Mouse (Mus musculus) C2C12 (cell line): ENCODE measurements at regions not wholly inside any gene's neighbourhood (a gene's known extent, or its start where the extent isn't known, plus 50 kb on each side); places are given as distances from the start of the nearest gene placed in this dataset.

Experiments used
- CEBPB ChIP-seq: IDR thresholded peaks from one replicate; pipeline ENCODE4 v1.6.1; 2011; ENCODE audit warnings: low read depth, mild to moderate bottlenecking, control low read depth, moderate library complexity
- CTCF ChIP-seq: IDR thresholded peaks from one replicate; pipeline ENCODE4 v1.5.1; 2011; ENCODE audit not compliant: control insufficient read depth, insufficient read depth, insufficient read length
- MAX ChIP-seq: IDR thresholded peaks from one replicate; pipeline ENCODE4 v1.6.1; 2011; ENCODE audit warnings: mild to moderate bottlenecking, control low read depth
- USF1 ChIP-seq: IDR thresholded peaks from one replicate; pipeline ENCODE4 v1.6.1; 2011; ENCODE audit warnings: low read depth, mild to moderate bottlenecking, control low read depth, moderate library complexity

DNA sequence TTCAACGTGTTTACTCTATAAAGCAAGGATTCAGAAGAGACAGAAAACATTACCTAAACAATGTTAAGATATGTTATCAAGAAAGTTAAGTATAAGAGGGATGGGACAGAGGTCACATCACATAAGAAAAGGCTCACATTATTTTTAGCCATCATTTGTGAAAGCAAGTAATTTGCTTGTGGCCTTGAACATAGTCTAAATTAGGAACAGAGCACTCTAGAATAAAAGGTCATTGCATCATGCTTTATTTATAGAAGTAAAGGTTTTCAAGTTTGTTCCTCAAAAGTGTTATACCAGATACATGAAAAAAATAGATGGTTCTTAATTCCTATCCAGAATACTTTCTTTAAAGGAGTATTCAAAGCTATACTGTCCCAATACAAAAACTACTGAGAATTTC lies 62.4 kb upstream of the March1 start:
- no peak for TF ChIP-seq CTCF
- no peak for TF ChIP-seq USF1
- no peak for TF ChIP-seq CEBPB
- no peak for TF ChIP-seq MAX
